Mouse (Mus musculus) gastrocnemius, adult 2 months (tissue): ENCODE data around the gene Lnx2. TPM values are rescaled to one million over a fixed set of nuclear protein-coding genes. Genes with fewer than 3 reads are reported as not detected.
A peak's percentile ranks its signal among the peaks of the same experiment; 100 is the strongest.

Experiments
- DNase-seq: peaks from one replicate; pipeline ENCODE4 v3.0.0; 2022
- H3K27ac ChIP-seq: fragments of 200-600 bp; 2 replicates; pipeline ENCODE4 v1.8.1; 2022; ENCODE audit warnings: mild to moderate bottlenecking
- H3K4me3 ChIP-seq: fragments of 200-600 bp; 2 replicates; pipeline ENCODE4 v1.8.1; 2022; ENCODE audit warnings: mild to moderate bottlenecking, moderate library complexity
- CTCF ChIP-seq: fragments of 200-600 bp; IDR thresholded peaks from 2 replicates; pipeline ENCODE4 v1.8.1; 2022; ENCODE audit warnings: antibody characterized with exemption, mild to moderate bottlenecking, moderate library complexity
- intact Hi-C: fragments of 180-260 bp; cut with DNase I; formaldehyde crosslinking; loops from one replicate; pipeline ENCODE4 v1.15.1; 2025
- total RNA-seq, 2 experiments: library from RNA; stranded (reverse); gene quantifications; 2 replicates each; pipeline ENCODE4 v1.2.3; 2021

Gene Lnx2
- total RNA-seq, 2 experiments from 2014 or later: 3.3 to 3.4 TPM

DNA sequence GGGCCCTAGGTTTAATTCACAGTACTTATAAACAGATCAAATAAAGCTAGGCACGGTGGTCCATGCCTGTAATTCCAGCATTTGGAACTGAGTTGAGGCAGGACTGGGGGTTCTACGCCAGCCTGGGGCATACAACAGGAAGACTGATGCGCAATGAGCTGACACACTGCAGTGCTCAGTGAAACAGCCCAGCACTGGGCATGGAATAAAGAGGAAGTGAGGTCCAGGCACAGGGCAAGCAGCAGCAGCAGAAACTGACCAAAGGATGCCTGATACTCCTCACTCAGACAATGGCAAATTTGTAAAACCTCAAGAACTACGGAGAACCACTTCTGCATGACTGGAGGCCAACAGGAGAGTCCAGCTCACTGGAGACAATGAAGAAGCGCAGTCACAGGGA, 37.0 kb downstream of the Lnx2 start:
- H3K4me3 ChIP-seq: no peak overlapping the region
- intact Hi-C loops: loop anchor here (2.0 kb wide), 1 partner anchor 37 kb away; the partner anchor contains the start of genes Lnx2 and Polr1d
- TF ChIP-seq CTCF: no peak
- peak overlapping the region; percentile 35 for H3K27ac ChIP-seq
- no peak for DNase-seq

DNA sequence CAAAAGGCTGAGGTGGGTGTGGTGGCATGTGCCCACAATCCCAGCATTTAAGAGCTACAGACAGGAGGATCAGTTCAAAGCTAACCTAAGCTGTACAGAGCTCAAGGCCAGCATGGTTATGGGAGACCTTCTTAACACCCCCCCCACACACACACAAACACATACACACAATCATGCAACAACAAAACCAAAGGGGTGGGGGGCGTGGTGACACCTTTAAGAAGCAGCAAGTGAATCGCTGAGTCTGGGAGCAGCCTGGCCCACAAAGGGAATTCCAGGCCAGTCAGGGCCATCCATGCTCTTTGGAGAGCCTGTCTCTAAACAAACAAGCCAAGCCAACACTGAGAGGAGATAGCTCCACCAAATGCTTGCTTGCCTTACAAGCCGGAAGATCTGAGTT, 38.8 kb downstream of the Lnx2 start:
- Histone ChIP-seq H3K4me3 (no peak overlapping the region), H3K27ac (peak overlapping the region; percentile 82)
- intact Hi-C loops: no loop called here
- TF ChIP-seq CTCF: no peak
- DNase-seq: no peak

DNA sequence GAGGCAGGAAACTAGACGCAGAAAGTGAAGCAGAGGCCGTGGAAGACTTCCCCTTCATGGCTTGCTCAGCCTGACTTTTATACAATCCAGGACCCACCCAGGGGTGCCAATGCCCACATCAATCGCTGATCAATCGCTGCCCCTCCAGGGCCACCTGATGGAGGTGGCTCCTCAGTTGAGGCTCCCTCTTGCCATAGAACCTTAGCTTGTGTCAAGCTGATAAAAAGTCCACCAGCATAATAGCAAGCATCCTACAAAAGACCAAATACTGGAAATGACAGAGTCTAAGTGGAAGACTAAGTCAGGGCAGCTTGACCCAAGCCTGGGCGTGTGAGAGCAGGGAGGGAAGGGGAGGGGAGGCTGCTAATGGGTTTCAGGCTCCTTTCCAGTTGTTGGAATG, 39.7 kb downstream of the Lnx2 start:
- no peak for TF ChIP-seq CTCF
- DNase-seq: no peak
- Histone ChIP-seq H3K27ac (peak overlapping the region; percentile 82), H3K4me3 (peak overlapping the region; percentile 41)
- intact Hi-C loops: no loop called here

DNA sequence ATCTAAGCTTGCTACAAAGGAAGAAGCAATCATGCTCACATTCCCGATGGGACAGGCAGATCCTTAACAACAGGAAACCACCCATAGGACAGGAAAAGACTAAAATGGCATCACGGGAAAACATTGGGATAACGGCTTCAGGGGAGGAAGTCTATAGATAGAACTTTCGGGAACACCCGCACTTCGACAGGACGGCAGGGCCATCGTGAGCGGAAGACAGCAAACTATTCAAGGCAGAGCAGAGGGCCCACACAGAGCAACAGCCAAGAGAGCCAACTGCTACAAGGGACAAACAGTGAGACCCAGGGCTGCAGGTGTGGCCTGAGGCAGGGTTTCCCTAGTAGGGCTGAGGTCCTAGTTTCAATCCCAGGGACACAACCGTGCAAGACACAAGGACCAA, 40.4 kb downstream of the Lnx2 start:
- peak overlapping the region; percentile 82 for H3K27ac ChIP-seq
- peak overlapping the region; percentile 41 for H3K4me3 ChIP-seq
- intact Hi-C loops: no loop called here
- TF ChIP-seq CTCF: no peak
- no peak for DNase-seq

DNA sequence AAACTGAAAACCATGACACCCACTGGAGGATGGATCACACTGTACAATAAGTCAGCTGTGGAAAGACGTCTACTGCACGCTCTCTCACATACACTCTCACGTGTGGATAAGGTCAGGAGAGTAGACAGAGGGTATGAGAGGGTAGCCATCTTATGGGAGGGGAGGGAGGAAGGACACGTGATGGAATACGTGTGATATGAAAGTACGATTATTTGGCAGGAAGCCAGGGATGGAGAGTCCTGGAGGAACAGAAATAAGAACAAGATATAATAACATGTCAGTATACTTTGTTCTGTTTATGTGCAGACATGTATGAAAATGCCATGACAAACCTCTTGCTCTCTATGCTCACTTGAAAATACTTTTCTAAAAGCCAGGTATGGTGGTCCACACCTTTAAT, 41.1 kb downstream of the Lnx2 start:
- Histone ChIP-seq H3K4me3 (no peak overlapping the region), H3K27ac (peak overlapping the region; percentile 82)
- DNase-seq: no peak
- intact Hi-C loops: no loop called here
- no peak for TF ChIP-seq CTCF

DNA sequence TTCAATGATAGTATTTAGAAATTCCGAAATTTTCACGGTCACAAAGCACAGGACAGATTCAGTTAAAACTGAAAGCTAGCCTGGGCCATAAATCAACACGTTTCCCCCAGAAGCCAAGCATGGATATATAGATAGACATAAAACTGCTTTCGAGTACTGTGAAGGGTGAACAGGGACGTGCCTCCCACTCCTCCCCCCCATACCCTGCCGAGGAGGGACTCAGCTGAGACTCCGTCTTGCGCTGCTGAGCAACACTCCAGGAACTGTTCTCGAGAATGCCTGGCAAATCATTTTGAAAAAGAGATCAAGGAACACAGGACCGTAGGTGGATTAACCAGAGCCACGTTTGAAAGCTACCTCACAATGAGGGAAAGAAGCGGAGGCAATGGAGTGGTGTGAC, 42.1 kb downstream of the Lnx2 start:
- Histone ChIP-seq H3K4me3 (no peak overlapping the region), H3K27ac (no peak overlapping the region; the same call in 1 of the 2 replicates)
- TF ChIP-seq CTCF: no peak
- DNase-seq: no peak
- intact Hi-C loops: no loop called here

DNA sequence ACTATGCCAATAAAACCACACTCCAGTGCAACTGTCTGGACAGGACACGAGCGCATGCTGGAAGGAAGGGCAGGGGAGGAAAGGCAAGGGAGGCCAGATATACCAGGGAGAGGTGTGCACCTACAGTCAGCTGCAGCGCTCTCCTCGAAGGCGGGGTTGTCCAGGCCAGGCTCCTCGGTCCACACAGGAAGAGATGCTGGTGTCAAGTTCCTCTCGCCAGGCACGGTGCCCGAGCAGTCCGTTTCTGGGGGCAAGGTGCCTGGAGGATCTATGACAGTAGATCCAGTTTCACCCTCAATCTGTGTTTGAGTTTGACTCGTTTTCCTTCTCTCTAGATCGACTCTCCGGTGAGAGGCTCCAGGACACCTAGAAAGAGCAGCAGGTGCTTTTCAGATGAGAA, 43.2 kb downstream of the Lnx2 start:
- no peak for TF ChIP-seq CTCF
- intact Hi-C loops: no loop called here
- Histone ChIP-seq H3K27ac (0 out of 2 replicates have a peak overlapping the region, but pooled peaks have one; percentile 12), H3K4me3 (no peak overlapping the region)
- DNase-seq: peak; percentile 85

DNA sequence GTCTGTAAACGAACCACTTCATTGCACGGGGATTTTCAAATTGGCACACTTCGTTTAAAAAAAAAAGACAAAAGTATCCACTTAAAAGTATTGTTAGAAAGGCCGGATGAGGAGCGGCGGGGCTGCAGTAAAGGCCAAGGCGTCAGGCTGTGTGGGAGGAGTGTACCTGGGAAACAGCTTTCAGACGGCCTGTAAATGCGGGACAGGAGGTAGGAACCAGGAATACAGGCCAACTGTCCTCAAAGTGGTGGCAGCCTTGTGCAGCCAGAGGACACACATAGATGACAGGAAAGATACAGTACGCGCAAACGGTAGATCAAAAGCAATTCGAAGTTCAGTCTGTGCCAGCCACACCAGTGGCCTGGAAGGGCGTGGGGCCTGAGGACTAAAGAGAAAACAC, 45.1 kb downstream of the Lnx2 start:
- Histone ChIP-seq H3K4me3 (no peak overlapping the region), H3K27ac (peak overlapping the region; percentile 48; the same call in 1 of the 2 replicates)
- no peak for TF ChIP-seq CTCF
- DNase-seq: no peak
- intact Hi-C loops: no loop called here

DNA sequence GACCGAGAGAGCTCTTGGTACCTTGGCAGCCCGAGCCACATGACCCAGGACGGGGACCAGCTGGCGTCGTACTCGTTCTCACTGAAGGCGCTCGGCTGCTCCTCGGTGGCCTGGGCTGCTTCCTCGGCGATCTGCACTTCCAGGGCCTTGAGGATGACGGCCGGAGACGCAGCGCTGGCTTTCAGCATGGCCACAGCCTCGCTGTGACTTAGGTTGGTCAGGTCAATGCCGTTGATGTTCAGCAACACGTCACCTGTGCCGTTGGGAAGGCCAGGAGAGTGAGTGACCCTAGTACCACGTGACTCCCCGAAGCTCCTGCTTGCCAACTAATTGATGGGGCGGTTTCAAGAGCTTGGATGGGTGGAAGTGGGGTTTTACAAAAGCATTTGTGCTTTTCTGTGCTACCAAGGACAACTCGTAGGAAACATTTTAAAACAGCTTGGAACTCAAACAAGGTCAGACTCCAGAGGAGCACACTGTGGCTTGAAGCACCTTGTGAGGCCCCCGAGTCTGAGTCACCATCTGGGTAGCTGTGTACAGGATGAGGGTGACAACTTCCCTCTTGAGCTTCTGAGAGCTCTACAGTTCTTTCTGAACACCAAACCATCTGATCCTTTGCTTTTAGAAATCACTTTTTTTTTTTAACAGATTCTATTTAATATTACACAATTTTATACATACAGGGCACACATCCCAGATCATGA, 51.9 kb downstream of the Lnx2 start:
- H3K4me3 ChIP-seq: no peak overlapping the region
- H3K27ac ChIP-seq: no peak overlapping the region
- no peak for DNase-seq
- intact Hi-C loops: no loop called here
- TF ChIP-seq CTCF: no peak

DNA sequence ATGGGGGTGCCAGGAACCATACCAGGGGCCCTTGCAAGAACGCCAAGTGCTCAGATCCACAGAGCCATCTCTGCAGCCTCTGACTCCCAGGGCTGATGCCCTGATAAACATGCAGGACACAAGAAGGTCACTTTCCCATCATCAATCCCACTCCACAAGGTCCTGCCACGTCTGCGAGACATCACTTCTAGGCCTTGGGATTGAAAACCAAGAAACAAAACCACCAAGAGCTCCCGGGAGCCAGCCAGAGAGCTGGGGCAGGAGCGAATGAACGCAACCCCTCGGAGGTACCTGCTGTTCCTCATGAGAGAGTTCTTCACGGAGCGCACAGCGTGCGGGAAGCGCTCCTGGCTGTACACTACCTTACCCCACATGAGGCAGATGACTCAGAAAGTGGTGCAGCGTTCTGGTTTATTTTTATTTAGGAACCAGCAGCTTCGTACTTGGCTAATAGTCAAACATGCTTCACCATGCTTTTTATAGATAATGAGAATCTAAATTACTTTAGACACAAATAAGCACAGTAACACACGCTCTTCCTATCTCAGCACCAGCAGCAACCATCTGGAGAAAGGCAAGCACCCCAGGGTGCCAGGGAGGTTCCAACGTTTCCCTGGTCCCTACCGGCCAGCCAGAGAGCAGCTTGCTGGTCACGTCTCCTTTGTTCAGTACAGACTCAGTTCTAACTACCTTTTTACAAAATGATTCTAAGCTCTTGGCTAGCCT, 53.0 kb downstream of the Lnx2 start:
- Histone ChIP-seq H3K27ac (no peak overlapping the region), H3K4me3 (no peak overlapping the region)
- DNase-seq: no peak
- TF ChIP-seq CTCF: no peak
- intact Hi-C loops: no loop called here

DNA sequence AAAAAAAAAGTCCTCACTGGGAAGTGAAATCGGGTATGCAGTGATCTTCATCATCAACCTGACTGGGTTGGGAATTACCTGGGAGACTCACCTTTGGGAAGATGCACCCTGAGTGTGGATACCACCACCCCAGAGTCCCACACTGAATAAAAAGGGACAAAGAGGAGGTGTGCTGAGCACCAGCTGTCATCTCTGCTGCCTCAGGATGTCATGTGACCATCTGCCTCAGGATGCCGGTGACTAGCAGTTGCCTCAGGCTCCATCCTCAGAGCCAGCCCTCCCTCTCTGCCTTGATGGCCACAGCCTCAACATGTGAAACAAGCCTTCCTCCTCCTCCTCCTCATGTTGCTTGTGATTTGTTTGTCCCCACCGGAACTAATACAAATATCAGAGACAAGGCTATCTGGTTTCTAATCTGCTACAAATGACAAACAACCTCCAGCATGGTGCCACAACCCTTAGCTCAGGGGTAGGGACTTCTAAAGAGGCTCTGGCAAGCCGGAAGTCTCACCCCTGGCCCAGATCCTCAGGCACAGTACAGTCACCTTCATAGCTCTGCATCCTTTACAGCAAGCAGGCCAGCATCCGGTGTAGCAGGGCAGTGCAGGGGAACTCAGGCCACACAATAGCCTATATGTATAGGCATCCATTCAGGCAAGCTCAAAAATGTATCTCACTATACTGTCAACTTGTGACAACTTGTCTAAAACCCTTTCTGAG, 54.7 kb downstream of the Lnx2 start:
- DNase-seq: no peak
- H3K4me3 ChIP-seq: no peak overlapping the region
- intact Hi-C loops: no loop called here
- H3K27ac ChIP-seq: no peak overlapping the region
- no peak for TF ChIP-seq CTCF

DNA sequence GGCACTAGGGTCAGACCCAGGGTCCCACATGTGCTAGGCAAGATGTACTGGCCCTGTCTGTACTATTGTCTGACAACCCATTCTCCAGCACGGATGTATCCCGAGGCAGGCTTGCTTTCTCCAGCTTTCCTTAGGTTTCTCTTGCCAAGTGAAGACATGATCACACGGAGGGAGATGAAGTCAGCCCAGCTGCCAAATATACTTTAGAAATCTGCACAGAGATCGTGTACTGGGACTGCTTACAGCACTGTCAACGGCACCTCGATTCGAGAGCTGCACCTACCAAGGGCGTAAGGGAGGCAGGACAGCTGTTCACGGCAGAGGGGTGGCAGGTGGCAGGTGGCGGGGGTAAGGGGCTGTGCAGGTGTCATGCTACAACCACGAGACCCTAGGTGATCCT, 55.8 kb downstream of the Lnx2 start:
- TF ChIP-seq CTCF: no peak
- intact Hi-C loops: no loop called here
- Histone ChIP-seq H3K27ac (no peak overlapping the region), H3K4me3 (no peak overlapping the region)
- DNase-seq: no peak

DNA sequence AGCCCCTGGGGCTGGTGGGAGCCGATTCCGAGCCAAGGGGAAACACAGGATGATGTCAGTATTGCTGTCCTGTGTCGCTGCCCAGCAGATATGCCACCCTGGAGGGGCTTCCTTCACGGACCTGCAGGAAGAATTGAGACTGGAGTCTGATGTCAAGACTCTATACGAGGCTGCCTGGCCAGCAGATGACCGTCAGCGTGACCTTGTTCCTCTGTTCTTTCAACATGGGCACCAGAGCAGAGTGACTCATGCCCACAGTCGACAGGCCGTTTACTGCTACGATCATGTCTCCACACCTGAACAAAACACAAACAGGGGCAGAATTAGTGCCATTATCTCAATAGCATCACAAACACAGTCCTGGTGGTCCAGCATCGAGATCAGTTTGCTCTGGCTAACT, 57.6 kb downstream of the Lnx2 start:
- no peak for DNase-seq
- no peak for TF ChIP-seq CTCF
- intact Hi-C loops: no loop called here
- Histone ChIP-seq H3K4me3 (no peak overlapping the region), H3K27ac (no peak overlapping the region)
